Mouse (Mus musculus): ENCODE results near the gene Mrpl49. TPM values are rescaled to one million over a fixed set of nuclear protein-coding genes. Genes with fewer than 3 reads are reported as not detected.
"Not testable (repeated sequence)": the region's sequence is repeated elsewhere in the genome, so short reads cannot be mapped to it uniquely, and the experiment has no call there.

Mrpl49 gene
- polyA plus RNA-seq, 1 experiment from 2014 or later, result 65.5 TPM

DNA sequence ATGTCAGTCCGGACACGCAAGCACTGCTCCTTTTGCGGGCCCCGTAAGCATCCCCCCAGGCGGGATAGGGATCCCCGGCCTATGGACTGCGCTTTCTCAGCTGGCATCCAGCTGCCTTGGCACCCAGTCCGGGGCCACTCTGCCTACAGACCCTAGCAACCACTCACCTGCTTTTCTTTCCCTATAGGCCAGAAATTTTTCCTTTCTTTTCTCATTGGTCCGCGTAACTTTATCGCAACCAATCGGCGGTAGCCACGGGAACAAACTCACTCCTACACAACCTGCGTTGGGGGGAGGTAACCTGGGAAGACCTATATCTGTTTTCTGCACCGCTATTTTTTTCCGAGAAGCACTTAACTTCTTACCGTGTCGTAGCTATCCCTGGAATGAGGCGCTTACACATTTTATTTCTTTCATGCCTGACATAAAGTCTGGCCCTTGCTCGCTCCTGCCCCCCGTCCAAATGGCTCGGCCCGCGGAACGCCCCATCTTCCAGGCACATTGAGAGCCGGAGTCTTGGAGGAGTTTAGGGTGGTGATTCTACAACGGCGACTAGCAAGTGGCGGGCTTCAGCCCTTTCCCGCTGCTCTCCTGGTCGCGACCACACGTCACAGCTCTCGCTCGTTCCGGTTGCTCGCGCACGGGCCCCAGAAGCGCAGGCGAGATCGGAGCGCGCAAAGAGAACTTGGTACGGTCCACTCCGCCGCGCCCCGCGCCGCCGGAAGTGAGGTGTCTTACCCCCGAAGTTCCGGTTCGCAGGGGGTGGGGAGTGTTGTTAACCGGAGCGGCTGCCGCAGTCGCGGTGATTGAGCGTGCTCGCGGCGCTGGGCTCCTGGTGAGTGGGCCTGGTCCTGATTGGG is 11.1 kb downstream of the Mrpl49 start, which contains the start of gene Syvn1:
Syvn1 (plus strand) TSS at position 283 of the 860 bp plus-strand sequence.
- H3K9ac ChIP-seq, result peak within 1 kb of the TSS; percentile 95
- peak within 1 kb of the TSS; percentile 88 for H3K4me3 ChIP-seq
- WGBS, result under 1% methylated on average over 65 of the region's 65 CpGs
- peak within 1 kb of the TSS; percentile 99 for H3K27ac ChIP-seq (replicated peaks)
- no peaks in the 10 kb centered on the region for H3K9me3 ChIP-seq
- ATAC-seq (ENCODE audit: low read depth), result peak; percentile 93
- peaks cover 36% of the 10 kb centered on the region for H3K4me1 ChIP-seq (replicated peaks)
- peaks cover 36% of the 10 kb centered on the region for H3K36me3 ChIP-seq
- no peaks in the 10 kb centered on the region for H3K27me3 ChIP-seq
- peak within 1 kb of the TSS; percentile 99 for H3K4me2 ChIP-seq

GRCm38 (mm10) chr19:6045366-6046293 is 12.0 kb downstream of the Mrpl49 start:
- no peaks in the 10 kb centered on the region for H3K27me3 ChIP-seq
- H3K4me1 ChIP-seq (replicated peaks), result peaks cover 36% of the 10 kb centered on the region
- peak overlapping the region; percentile 99 for H3K4me2 ChIP-seq
- peak overlapping the region; percentile 88 for H3K4me3 ChIP-seq
- peaks cover 27% of the 10 kb centered on the region for H3K36me3 ChIP-seq
- WGBS, result 19% methylated on average over 20 of the region's 20 CpGs
- ATAC-seq (ENCODE audit: low read depth), result peak; percentile 51
- H3K27ac ChIP-seq (replicated peaks), result peak overlapping the region; percentile 99
- H3K9me3 ChIP-seq, result no peaks in the 10 kb centered on the region
- peak overlapping the region; percentile 95 for H3K9ac ChIP-seq

DNA sequence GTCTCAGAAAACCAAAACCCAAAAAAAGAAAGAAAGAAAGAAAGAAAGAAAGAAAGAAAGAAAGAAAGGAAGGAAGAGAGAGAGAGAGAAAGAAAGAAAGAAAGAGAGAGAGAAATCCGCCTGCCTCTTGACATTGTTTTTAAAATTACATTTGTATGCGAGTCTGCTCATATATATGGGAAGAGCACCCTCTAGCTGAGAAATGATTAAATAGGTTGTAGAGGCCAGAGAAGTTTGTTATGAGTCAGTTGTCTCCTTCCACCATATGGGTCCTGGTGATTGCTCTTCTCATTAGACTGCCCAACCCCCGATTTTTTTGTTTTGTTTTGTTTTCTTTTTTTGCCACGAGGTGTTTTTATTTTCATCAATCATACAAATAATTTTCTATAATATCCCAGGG is 13.5 kb downstream of the Mrpl49 start:
- not testable (repeated sequence) for ATAC-seq (ENCODE audit: low read depth); H3K4me3 ChIP-seq; H3K4me2 ChIP-seq; H3K9ac ChIP-seq; H3K9me3 ChIP-seq; H3K27me3 ChIP-seq; H3K27ac ChIP-seq (replicated peaks)
- Histone ChIP-seq H3K4me1 (replicated peaks) (peaks cover 36% of the 10 kb centered on the region), H3K36me3 (peaks cover 12% of the 10 kb centered on the region)
- 70% methylated on average over 4 of the region's 4 CpGs for WGBS

- H3K4me1 ChIP-seq (replicated peaks), result peaks cover 20% of the 10 kb centered on the region
- 77% methylated on average over 9 of the region's 9 CpGs for WGBS
- H3K4me2 ChIP-seq, result no peak overlapping the region
- no peak for ATAC-seq (ENCODE audit: low read depth)
- no peak overlapping the region; the same call in 1 of the 2 replicates for H3K27ac ChIP-seq (replicated peaks)
- no peaks in the 10 kb centered on the region for H3K9me3 ChIP-seq
- no peaks in the 10 kb centered on the region for H3K36me3 ChIP-seq
- no peak overlapping the region for H3K4me3 ChIP-seq
- peak overlapping the region; percentile 45 for H3K9ac ChIP-seq
- H3K27me3 ChIP-seq, result no peaks in the 10 kb centered on the region
Observed at GRCm38 (mm10) chr19:6042293-6042692, 15.3 kb downstream of the Mrpl49 start.

DNA sequence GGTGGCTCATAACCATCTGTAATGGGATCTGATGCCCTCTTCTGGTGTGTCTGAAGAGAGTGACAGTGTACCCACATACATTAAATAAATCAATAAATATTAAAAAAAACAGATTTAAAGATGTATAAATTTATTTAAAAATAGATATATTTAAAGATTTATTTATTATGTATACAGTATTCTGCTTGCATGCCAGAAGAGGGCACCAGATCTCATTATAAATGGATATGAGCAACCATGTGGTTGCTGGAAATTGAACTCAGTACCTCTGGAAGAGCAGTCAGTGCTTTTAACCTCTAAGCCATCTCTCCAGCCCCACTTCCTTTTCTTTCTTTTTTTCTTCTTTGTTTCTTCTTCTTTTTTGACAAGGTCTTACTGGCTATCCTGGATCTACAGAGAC is 17.6 kb downstream of the Mrpl49 start:
- Histone ChIP-seq H3K27ac (replicated peaks) (no peak overlapping the region), H3K4me2 (no peak overlapping the region), H3K36me3 (no peaks in the 10 kb centered on the region), H3K4me3 (no peak overlapping the region), H3K4me1 (replicated peaks) (peaks cover 12% of the 10 kb centered on the region), H3K9me3 (no peaks in the 10 kb centered on the region), H3K27me3 (no peaks in the 10 kb centered on the region), H3K9ac (no peak overlapping the region)
- no peak for ATAC-seq (ENCODE audit: low read depth)

DNA sequence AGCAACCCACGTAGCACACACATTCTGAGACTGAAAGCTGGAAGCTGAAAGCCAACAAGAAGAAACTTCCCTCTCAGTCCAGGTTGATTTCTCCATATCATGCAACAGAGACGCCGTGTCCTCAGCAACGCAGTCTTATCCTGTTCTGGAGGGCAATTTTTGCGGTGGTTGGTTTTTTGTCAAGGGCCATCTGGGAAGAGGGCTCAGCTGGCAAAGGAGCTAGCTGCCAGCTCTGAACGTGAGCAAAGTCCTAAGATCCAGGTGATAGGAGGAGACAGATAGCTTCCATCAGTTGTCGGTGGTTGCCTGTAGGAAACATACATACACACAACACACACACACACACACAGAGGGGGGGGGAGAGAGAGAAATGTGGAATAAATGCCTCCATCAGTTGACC is 19.3 kb downstream of the Mrpl49 start:
- Histone ChIP-seq H3K4me2 (no peak overlapping the region), H3K27ac (replicated peaks) (no peak overlapping the region), H3K4me1 (replicated peaks) (peaks cover 9% of the 10 kb centered on the region; the same call in 1 of the 2 replicates), H3K4me3 (no peak overlapping the region), H3K9me3 (no peaks in the 10 kb centered on the region), H3K27me3 (no peaks in the 10 kb centered on the region), H3K9ac (no peak overlapping the region), H3K36me3 (no peaks in the 10 kb centered on the region)
- 79% methylated on average over 7 of the region's 7 CpGs for WGBS
- ATAC-seq (ENCODE audit: low read depth), result no peak

- Histone ChIP-seq H3K27ac (replicated peaks) (no peak overlapping the region), H3K4me3 (no peak overlapping the region), H3K36me3 (no peaks in the 10 kb centered on the region), H3K4me2 (no peak overlapping the region), H3K27me3 (no peaks in the 10 kb centered on the region), H3K9me3 (no peaks in the 10 kb centered on the region), H3K4me1 (replicated peaks) (peaks cover 9% of the 10 kb centered on the region; the same call in 1 of the 2 replicates), H3K9ac (no peak overlapping the region)
- ATAC-seq (ENCODE audit: low read depth), result no peak
Observed at GRCm38 (mm10) chr19:6037695-6038094, 19.9 kb downstream of the Mrpl49 start.

GRCm38 (mm10) chr19:6035966-6036585 is 21.5 kb downstream of the Mrpl49 start:
- no peak overlapping the region for H3K4me3 ChIP-seq
- H3K4me1 ChIP-seq (replicated peaks), result no peaks in the 10 kb centered on the region
- no peaks in the 10 kb centered on the region for H3K36me3 ChIP-seq
- no peak overlapping the region for H3K27ac ChIP-seq (replicated peaks)
- no peak overlapping the region for H3K9ac ChIP-seq
- H3K4me2 ChIP-seq, result no peak overlapping the region
- no peaks in the 10 kb centered on the region for H3K27me3 ChIP-seq
- H3K9me3 ChIP-seq, result no peaks in the 10 kb centered on the region
- WGBS, result 82% methylated on average over 9 of the region's 9 CpGs
- no peak for ATAC-seq (ENCODE audit: low read depth)

GRCm38 (mm10) chr19:6030520-6031280 is 26.9 kb downstream of the Mrpl49 start:
- H3K4me2 ChIP-seq, result no peak overlapping the region
- no peak overlapping the region for H3K4me3 ChIP-seq
- no peak for ATAC-seq (ENCODE audit: low read depth)
- H3K9me3 ChIP-seq, result no peaks in the 10 kb centered on the region
- WGBS, result 79% methylated on average over 14 of the region's 14 CpGs
- no peak overlapping the region for H3K9ac ChIP-seq
- no peaks in the 10 kb centered on the region for H3K36me3 ChIP-seq
- no peaks in the 10 kb centered on the region for H3K27me3 ChIP-seq
- no peaks in the 10 kb centered on the region for H3K4me1 ChIP-seq (replicated peaks)
- no peak overlapping the region for H3K27ac ChIP-seq (replicated peaks)

- Histone ChIP-seq H3K4me1 (replicated peaks) (no peaks in the 10 kb centered on the region), H3K27me3 (no peaks in the 10 kb centered on the region), H3K36me3 (no peaks in the 10 kb centered on the region), H3K4me2 (no peak overlapping the region), H3K9ac (no peak overlapping the region), H3K4me3 (no peak overlapping the region), H3K27ac (replicated peaks) (no peak overlapping the region), H3K9me3 (no peaks in the 10 kb centered on the region)
- WGBS, result 81% methylated on average over 9 of the region's 9 CpGs
- no peak for ATAC-seq (ENCODE audit: low read depth)
Observed at GRCm38 (mm10) chr19:6029426-6029825, 28.2 kb downstream of the Mrpl49 start.

- Histone ChIP-seq H3K27me3 (no peaks in the 10 kb centered on the region), H3K9me3 (no peaks in the 10 kb centered on the region), H3K4me2 (no peak overlapping the region), H3K4me3 (no peak overlapping the region), H3K9ac (no peak overlapping the region), H3K27ac (replicated peaks) (no peak overlapping the region), H3K36me3 (no peaks in the 10 kb centered on the region), H3K4me1 (replicated peaks) (no peaks in the 10 kb centered on the region)
- ATAC-seq (ENCODE audit: low read depth), result no peak
- 86% methylated on average over 6 of the region's 6 CpGs for WGBS
Observed at GRCm38 (mm10) chr19:6028991-6029390, 28.6 kb downstream of the Mrpl49 start.

All from neural tube, embryonic 13.5 days (tissue).